Mouse (Mus musculus) heart, embryonic 12.5 days (tissue): Measurements from ENCODE around the gene BC030867. TPM values are rescaled to one million over a fixed set of nuclear protein-coding genes. Genes with fewer than 3 reads are reported as not detected.

Experiments
- ATAC-seq: fragments of 200-750 bp; cut with Nextera tagmentation; 2 replicates; pipeline ENCODE4 v1.8.0; 2017; ENCODE audit warnings: moderate TSS enrichment, moderate library complexity; ENCODE audit not compliant: insufficient number of reproducible peaks, low FRiP score
- H3K27ac ChIP-seq: fragments of 300-500 bp; sonication (generic); 2 replicates; pipeline ENCODE4 v1.5.1; 2016; ENCODE audit warnings: mild to moderate bottlenecking, moderate library complexity; ENCODE audit not compliant: poor library complexity, severe bottlenecking
- H3K27me3 ChIP-seq: fragments of 300-500 bp; sonication (generic); replicated peaks from 2 replicates; pipeline ENCODE4 v1.6.1; 2016; ENCODE audit warnings: mild to moderate bottlenecking, moderate library complexity
- H3K36me3 ChIP-seq: fragments of 300-500 bp; sonication (generic); 2 replicates; pipeline ENCODE4 v1.6.1; 2016; ENCODE audit warnings: mild to moderate bottlenecking, moderate library complexity
- H3K4me1 ChIP-seq: fragments of 300-500 bp; sonication (generic); replicated peaks from 2 replicates; pipeline ENCODE4 v1.6.1; 2016; ENCODE audit warnings: mild to moderate bottlenecking
- H3K4me2 ChIP-seq: fragments of 300-500 bp; sonication (generic); 2 replicates; pipeline ENCODE4 v1.6.1; 2016; ENCODE audit warnings: mild to moderate bottlenecking, moderate library complexity
- H3K4me3 ChIP-seq: fragments of 300-500 bp; sonication (generic); 2 replicates; pipeline ENCODE4 v1.5.1; 2016; ENCODE audit warnings: mild to moderate bottlenecking
- H3K9ac ChIP-seq: fragments of 300-500 bp; sonication (generic); 2 replicates; pipeline ENCODE4 v1.6.1; 2016; ENCODE audit warnings: mild to moderate bottlenecking, moderate library complexity
- H3K9me3 ChIP-seq: fragments of 300-500 bp; sonication (generic); replicated peaks from 2 replicates; pipeline ENCODE4 v1.6.1; 2016; ENCODE audit warnings: mild to moderate bottlenecking, moderate library complexity
- WGBS: fragments of 180-500 bp; shearing (Covaris S2); methylation state at CpG from one replicate; pipeline ENCODE4 v1.1.7; 2016; 5-methylcytosine and 5-hydroxymethylcytosine counted together
- polyA plus RNA-seq: library from polyadenylated mRNA; unstranded; fragments of >200 nt; fragmentation: Nextera tagmentation; extraction: Ambion mirVana; gene quantifications from 2 replicates; pipeline ENCODE4 v1.2.1, GENCODE M21; 2016

Gene BC030867
- polyA plus RNA-seq, 1 experiment from 2014 or later = 14.0 TPM

- no peak for ATAC-seq
- Histone ChIP-seq H3K9ac (no peak overlapping the region), H3K36me3 (peaks cover 48% of the 10 kb centered on the region), H3K4me3 (no peak overlapping the region), H3K27ac (no peak overlapping the region), H3K4me2 (no peak overlapping the region), H3K27me3 (no peaks in the 10 kb centered on the region), H3K4me1 (peaks cover 20% of the 10 kb centered on the region), H3K9me3 (no peaks in the 10 kb centered on the region)
- WGBS = 94% methylated on average over 13 of the region's 13 CpGs
Observed at GRCm38 (mm10) chr11:102293971-102294370, 45.3 kb downstream of the BC030867 start.

- peaks cover 48% of the 10 kb centered on the region for H3K36me3 ChIP-seq
- no peak overlapping the region for H3K27ac ChIP-seq
- WGBS = 71% methylated on average over 5 of the region's 5 CpGs
Observed at GRCm38 (mm10) chr11:102294416-102294815, 45.7 kb downstream of the BC030867 start.

GRCm38 (mm10) chr11:102294887-102295597 lies 46.4 kb downstream of the BC030867 start:
- peak overlapping the region; percentile 95 for H3K9ac ChIP-seq
- H3K4me1 ChIP-seq = peaks cover 20% of the 10 kb centered on the region
- ATAC-seq = no peak
- WGBS = 74% methylated on average over 12 of the region's 12 CpGs
- peak overlapping the region; percentile 90 for H3K4me3 ChIP-seq
- H3K4me2 ChIP-seq = peak overlapping the region; percentile 87
- H3K27me3 ChIP-seq = no peaks in the 10 kb centered on the region
- H3K9me3 ChIP-seq = peaks cover 2% of the 10 kb centered on the region; the same call in 1 of the 2 replicates
- H3K36me3 ChIP-seq = peaks cover 42% of the 10 kb centered on the region
- peak overlapping the region; percentile 99 for H3K27ac ChIP-seq

More at GRCm38 (mm10) chr11:102294416-102294815, 45.7 kb downstream of the BC030867 start:
- no peaks in the 10 kb centered on the region for H3K9me3 ChIP-seq
- ATAC-seq = no peak
- peak overlapping the region; percentile 87; the same call in 1 of the 2 replicates for H3K4me2 ChIP-seq
- peak overlapping the region; percentile 95; the same call in 1 of the 2 replicates for H3K9ac ChIP-seq
- peak overlapping the region; percentile 90 for H3K4me3 ChIP-seq
- H3K4me1 ChIP-seq = peaks cover 20% of the 10 kb centered on the region
- no peaks in the 10 kb centered on the region for H3K27me3 ChIP-seq

- ATAC-seq = peak; percentile 51
- Histone ChIP-seq H3K4me2 (peak overlapping the region; percentile 87), H3K4me1 (peaks cover 20% of the 10 kb centered on the region), H3K4me3 (peak overlapping the region; percentile 90), H3K9me3 (peaks cover 4% of the 10 kb centered on the region; the same call in 1 of the 2 replicates), H3K9ac (peak overlapping the region; percentile 95), H3K27me3 (no peaks in the 10 kb centered on the region), H3K36me3 (peaks cover 34% of the 10 kb centered on the region), H3K27ac (peak overlapping the region; percentile 99)
- WGBS = 2% methylated on average over 41 of the region's 73 CpGs
Observed at GRCm38 (mm10) chr11:102295598-102296471, 47.2 kb downstream of the BC030867 start.

GRCm38 (mm10) chr11:102296491-102297472 lies 48.1 kb downstream of the BC030867 start, which contains the start of gene Atxn7l3:
Atxn7l3 (minus strand) TSS chr11:102296631.
- WGBS = under 1% methylated on average over 84 of the region's 125 CpGs
- peak within 1 kb of the TSS; percentile 87 for H3K4me2 ChIP-seq
- H3K27ac ChIP-seq = peak within 1 kb of the TSS; percentile 99
- no peaks in the 10 kb centered on the region for H3K27me3 ChIP-seq
- H3K9ac ChIP-seq = peak within 1 kb of the TSS; percentile 95
- ATAC-seq = peak; percentile 96
- peaks cover 25% of the 10 kb centered on the region for H3K36me3 ChIP-seq
- peaks cover 20% of the 10 kb centered on the region for H3K4me1 ChIP-seq
- H3K9me3 ChIP-seq = peaks cover 4% of the 10 kb centered on the region; the same call in 1 of the 2 replicates
- H3K4me3 ChIP-seq = peak within 1 kb of the TSS; percentile 90

- 25% methylated on average over 27 of the region's 27 CpGs for WGBS
- Histone ChIP-seq H3K27ac (peak overlapping the region; percentile 99), H3K4me3 (peak overlapping the region; percentile 90), H3K27me3 (no peaks in the 10 kb centered on the region), H3K4me1 (peaks cover 20% of the 10 kb centered on the region), H3K4me2 (peak overlapping the region; percentile 87), H3K9ac (peak overlapping the region; percentile 95), H3K36me3 (peaks cover 14% of the 10 kb centered on the region), H3K9me3 (peaks cover 4% of the 10 kb centered on the region; the same call in 1 of the 2 replicates)
- 0 out of 2 replicates have a peak, but pooled peaks have one; percentile 12 for ATAC-seq
Observed at GRCm38 (mm10) chr11:102297577-102298556, 49.2 kb downstream of the BC030867 start.

- Histone ChIP-seq H3K27me3 (no peaks in the 10 kb centered on the region), H3K27ac (no peak overlapping the region), H3K4me2 (no peak overlapping the region), H3K4me3 (no peak overlapping the region), H3K36me3 (no peaks in the 10 kb centered on the region), H3K4me1 (peaks cover 14% of the 10 kb centered on the region), H3K9ac (no peak overlapping the region), H3K9me3 (peaks cover 4% of the 10 kb centered on the region; the same call in 1 of the 2 replicates)
- 20% methylated on average over 1 of the region's 1 CpGs for WGBS
- no peak for ATAC-seq
Observed at GRCm38 (mm10) chr11:102299839-102300238, 51.2 kb downstream of the BC030867 start.

GRCm38 (mm10) chr11:102304141-102304540 lies 55.5 kb downstream of the BC030867 start:
- 48% methylated on average over 2 of the region's 2 CpGs for WGBS

GRCm38 (mm10) chr11:102305359-102305758 lies 56.7 kb downstream of the BC030867 start:
- ATAC-seq = no peak
- WGBS = 54% methylated on average over 2 of the region's 3 CpGs
- Histone ChIP-seq H3K9ac (no peak overlapping the region), H3K4me1 (peaks cover 18% of the 10 kb centered on the region), H3K36me3 (peaks cover 44% of the 10 kb centered on the region), H3K4me3 (no peak overlapping the region), H3K9me3 (no peaks in the 10 kb centered on the region), H3K4me2 (no peak overlapping the region), H3K27ac (no peak overlapping the region), H3K27me3 (no peaks in the 10 kb centered on the region)

More at GRCm38 (mm10) chr11:102304141-102304540, 55.5 kb downstream of the BC030867 start:
- H3K4me2 ChIP-seq = no peak overlapping the region
- H3K4me1 ChIP-seq = peaks cover 5% of the 10 kb centered on the region
- ATAC-seq = no peak
- H3K27me3 ChIP-seq = no peaks in the 10 kb centered on the region
- H3K36me3 ChIP-seq = peaks cover 35% of the 10 kb centered on the region
- H3K9ac ChIP-seq = no peak overlapping the region
- peaks cover 4% of the 10 kb centered on the region; the same call in 1 of the 2 replicates for H3K9me3 ChIP-seq
- H3K27ac ChIP-seq = no peak overlapping the region
- H3K4me3 ChIP-seq = no peak overlapping the region
